Mouse (Mus musculus) liver, embryonic 13.5 days (tissue): ENCODE measurements at regions not wholly inside any gene's neighbourhood (a gene's known extent, or its start where the extent isn't known, plus 50 kb on each side); places are given as distances from the start of the nearest gene placed in this dataset.

Experiments
- ATAC-seq: fragments of 200-750 bp; cut with Nextera tagmentation; 2 replicates; pipeline ENCODE4 v1.8.0; 2017; ENCODE audit warnings: low read depth, mild to moderate bottlenecking, moderate number of reproducible peaks, moderate library complexity
- DNase-seq: peaks from one replicate; pipeline ENCODE4 v3.0.0; 2022
- H3K27ac ChIP-seq: fragments of 300-500 bp; sonication (generic); 2 replicates; pipeline ENCODE4 v1.5.1; 2015; ENCODE audit warnings: moderate library complexity, mild to moderate bottlenecking, inconsistent platforms
- H3K27me3 ChIP-seq: fragments of 300-500 bp; sonication (generic); 2 replicates; pipeline ENCODE4 v1.6.1; 2015; ENCODE audit warnings: mild to moderate bottlenecking, inconsistent platforms
- H3K36me3 ChIP-seq: fragments of 300-500 bp; sonication (generic); 2 replicates; pipeline ENCODE4 v1.6.1; 2015; ENCODE audit warnings: mild to moderate bottlenecking, inconsistent platforms
- H3K4me1 ChIP-seq: fragments of 300-500 bp; sonication (generic); replicated peaks from 2 replicates; pipeline ENCODE4 v1.6.1; 2015; ENCODE audit warnings: inconsistent platforms
- H3K4me2 ChIP-seq: fragments of 300-500 bp; sonication (generic); 2 replicates; pipeline ENCODE4 v1.6.1; 2015; ENCODE audit warnings: inconsistent platforms, mild to moderate bottlenecking, moderate library complexity
- H3K4me3 ChIP-seq: fragments of 300-500 bp; sonication (generic); replicated peaks from 2 replicates; pipeline ENCODE4 v1.5.1; 2015; ENCODE audit warnings: mild to moderate bottlenecking, inconsistent platforms
- H3K9ac ChIP-seq: fragments of 300-500 bp; sonication (generic); 2 replicates; pipeline ENCODE4 v1.6.1; 2015; ENCODE audit warnings: mild to moderate bottlenecking, inconsistent platforms
- H3K9me3 ChIP-seq: fragments of 300-500 bp; sonication (generic); replicated peaks from 2 replicates; pipeline ENCODE4 v1.6.1; 2016; ENCODE audit warnings: inconsistent platforms
- WGBS: fragments of 180-500 bp; shearing (Covaris S2); methylation state at CpG from one replicate; pipeline ENCODE4 v1.1.7; 2015; ENCODE audit not compliant: insufficient replicate concordance; 5-methylcytosine and 5-hydroxymethylcytosine counted together

GRCm38 (mm10) chr4:105327711-105328471 is 170.7 kb downstream of the Plpp3 start:
- WGBS: 43% methylated on average over 5 of the region's 5 CpGs
- H3K27me3 ChIP-seq: no peaks in the 10 kb centered on the region
- no peak overlapping the region for H3K4me3 ChIP-seq
- H3K9me3 ChIP-seq: no peaks in the 10 kb centered on the region
- H3K9ac ChIP-seq: no peak overlapping the region
- no peak overlapping the region for H3K27ac ChIP-seq
- ATAC-seq: no peak
- DNase-seq: no peak
- H3K4me2 ChIP-seq: no peak overlapping the region
- no peaks in the 10 kb centered on the region; the same call in 1 of the 2 replicates for H3K4me1 ChIP-seq
- no peaks in the 10 kb centered on the region for H3K36me3 ChIP-seq

DNA sequence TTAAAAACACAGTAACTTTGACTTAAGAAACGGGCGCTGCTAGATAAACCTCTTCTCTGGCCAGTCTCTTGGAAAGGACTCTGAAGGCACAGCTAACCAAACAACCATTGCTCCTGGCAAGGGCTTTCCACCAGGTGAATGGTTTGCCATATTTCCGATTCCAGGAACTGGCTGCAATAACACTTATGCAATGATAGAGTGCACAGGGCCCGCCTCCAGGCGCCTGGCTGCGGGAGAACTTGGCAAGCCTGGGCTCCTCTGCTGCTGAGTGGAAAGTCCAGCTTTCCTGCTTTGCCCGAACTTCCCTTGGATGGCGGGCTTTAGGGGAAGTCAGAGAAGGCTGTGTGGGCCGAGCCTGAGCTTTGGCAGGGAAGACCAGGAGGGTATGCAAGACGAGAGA is 171.6 kb downstream of the Plpp3 start:
- Histone ChIP-seq H3K27me3 (no peaks in the 10 kb centered on the region), H3K4me2 (no peak overlapping the region), H3K4me1 (no peaks in the 10 kb centered on the region; the same call in 1 of the 2 replicates), H3K9ac (no peak overlapping the region), H3K36me3 (no peaks in the 10 kb centered on the region), H3K27ac (no peak overlapping the region), H3K9me3 (no peaks in the 10 kb centered on the region), H3K4me3 (no peak overlapping the region)
- DNase-seq (no peak), ATAC-seq (no peak)
- 46% methylated on average over 10 of the region's 10 CpGs for WGBS

GRCm38 (mm10) chr4:105332081-105332480 is 174.9 kb downstream of the Plpp3 start:
- WGBS: 75% methylated on average over 10 of the region's 10 CpGs
- DNase-seq (no peak), ATAC-seq (no peak)
- Histone ChIP-seq H3K9ac (no peak overlapping the region), H3K36me3 (no peaks in the 10 kb centered on the region), H3K4me2 (no peak overlapping the region), H3K27me3 (no peaks in the 10 kb centered on the region), H3K27ac (no peak overlapping the region), H3K4me1 (no peaks in the 10 kb centered on the region; the same call in 1 of the 2 replicates), H3K4me3 (no peak overlapping the region), H3K9me3 (no peaks in the 10 kb centered on the region)

DNA sequence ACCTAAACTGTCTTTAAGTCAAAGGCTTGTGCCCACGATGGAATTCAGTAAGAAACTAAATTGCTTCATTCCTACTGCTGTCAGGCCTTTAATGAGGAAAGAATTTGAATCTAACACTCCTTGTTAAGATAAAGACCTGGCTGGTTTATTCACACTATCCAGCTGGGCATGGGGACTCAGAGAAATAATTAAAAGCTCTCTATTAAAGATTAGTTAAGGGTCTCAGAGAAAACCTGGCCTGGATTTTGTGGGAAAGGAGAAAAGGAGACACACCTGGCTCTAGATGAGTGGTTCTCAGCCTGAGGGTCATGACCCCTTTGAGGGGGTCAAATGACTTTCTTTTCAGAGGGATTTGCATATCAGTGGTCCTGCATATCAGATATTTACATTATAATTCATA is 178.7 kb downstream of the Plpp3 start:
- 48% methylated on average over 1 of the region's 1 CpGs for WGBS
- ATAC-seq (no peak), DNase-seq (no peak)

DNA sequence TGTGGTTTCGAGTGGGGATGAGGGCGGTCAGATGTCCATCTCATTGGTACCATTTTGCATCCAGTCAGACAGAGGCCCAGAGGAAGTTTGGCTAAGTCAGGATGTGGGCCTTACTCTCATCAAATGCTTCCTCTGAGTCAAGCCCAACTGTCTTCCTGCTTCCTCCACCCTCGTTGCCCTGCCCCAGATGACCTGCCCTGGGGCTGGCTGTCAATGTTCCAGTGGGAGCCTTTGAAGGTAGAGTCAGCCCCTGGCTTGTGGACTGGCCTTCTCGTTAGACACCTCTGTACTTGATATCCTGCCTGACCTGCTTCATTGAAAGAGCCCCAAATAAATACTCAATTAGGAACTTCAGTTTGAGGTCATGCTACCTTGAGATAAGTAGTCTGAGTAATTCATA is 179.4 kb downstream of the Plpp3 start:
- no peaks in the 10 kb centered on the region for H3K27me3 ChIP-seq
- 44% methylated on average over 4 of the region's 4 CpGs for WGBS
- H3K36me3 ChIP-seq: no peaks in the 10 kb centered on the region
- H3K27ac ChIP-seq: no peak overlapping the region
- H3K9me3 ChIP-seq: no peaks in the 10 kb centered on the region
- no peaks in the 10 kb centered on the region for H3K4me1 ChIP-seq
- H3K4me2 ChIP-seq: no peak overlapping the region
- H3K9ac ChIP-seq: no peak overlapping the region
- ATAC-seq (no peak), DNase-seq (no peak)
- no peak overlapping the region for H3K4me3 ChIP-seq

More for the DNA sequence above, 178.7 kb downstream of the Plpp3 start:
- Histone ChIP-seq H3K9ac (no peak overlapping the region), H3K4me2 (no peak overlapping the region), H3K4me3 (no peak overlapping the region), H3K4me1 (no peaks in the 10 kb centered on the region), H3K27ac (no peak overlapping the region), H3K27me3 (no peaks in the 10 kb centered on the region), H3K36me3 (no peaks in the 10 kb centered on the region), H3K9me3 (no peaks in the 10 kb centered on the region)

DNA sequence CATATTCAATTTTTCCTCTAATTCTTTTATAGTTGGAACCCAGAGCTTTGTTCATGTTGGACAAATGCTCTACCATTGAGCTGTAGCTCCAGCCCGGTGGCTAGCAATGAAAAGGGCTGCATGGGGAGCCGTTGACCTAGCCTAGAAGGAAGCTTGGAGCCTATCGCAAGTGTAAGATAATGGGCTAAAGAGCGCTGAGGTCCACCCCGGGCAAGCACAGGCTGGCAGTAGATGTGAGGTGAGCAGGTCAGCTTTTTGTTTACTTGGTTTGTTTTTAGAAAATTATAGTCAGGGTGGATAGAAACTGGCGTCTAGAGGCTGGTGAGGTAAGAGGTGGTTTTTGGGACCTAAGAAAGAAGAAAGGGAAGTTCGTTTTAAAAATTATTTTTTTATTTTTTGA is 181.0 kb downstream of the Plpp3 start:
- WGBS: 67% methylated on average over 7 of the region's 7 CpGs
- H3K4me1 ChIP-seq: no peaks in the 10 kb centered on the region
- no peak overlapping the region for H3K4me3 ChIP-seq
- no peak overlapping the region for H3K4me2 ChIP-seq
- no peaks in the 10 kb centered on the region for H3K36me3 ChIP-seq
- ATAC-seq (no peak), DNase-seq (no peak)
- H3K9me3 ChIP-seq: no peaks in the 10 kb centered on the region
- H3K9ac ChIP-seq: no peak overlapping the region
- H3K27me3 ChIP-seq: no peaks in the 10 kb centered on the region
- H3K27ac ChIP-seq: no peak overlapping the region

- no peak overlapping the region for H3K9ac ChIP-seq
- WGBS: 54% methylated on average over 7 of the region's 7 CpGs
- no peaks in the 10 kb centered on the region for H3K9me3 ChIP-seq
- no peaks in the 10 kb centered on the region for H3K4me1 ChIP-seq
- DNase-seq: no peak
- no peak overlapping the region for H3K4me3 ChIP-seq
- no peaks in the 10 kb centered on the region for H3K36me3 ChIP-seq
- ATAC-seq: no peak
- no peak overlapping the region for H3K4me2 ChIP-seq
- no peak overlapping the region for H3K27ac ChIP-seq
- no peaks in the 10 kb centered on the region for H3K27me3 ChIP-seq
These were observed 181.7 kb downstream of the Plpp3 start for GRCm38 (mm10) chr4:105338861-105339260.

DNA sequence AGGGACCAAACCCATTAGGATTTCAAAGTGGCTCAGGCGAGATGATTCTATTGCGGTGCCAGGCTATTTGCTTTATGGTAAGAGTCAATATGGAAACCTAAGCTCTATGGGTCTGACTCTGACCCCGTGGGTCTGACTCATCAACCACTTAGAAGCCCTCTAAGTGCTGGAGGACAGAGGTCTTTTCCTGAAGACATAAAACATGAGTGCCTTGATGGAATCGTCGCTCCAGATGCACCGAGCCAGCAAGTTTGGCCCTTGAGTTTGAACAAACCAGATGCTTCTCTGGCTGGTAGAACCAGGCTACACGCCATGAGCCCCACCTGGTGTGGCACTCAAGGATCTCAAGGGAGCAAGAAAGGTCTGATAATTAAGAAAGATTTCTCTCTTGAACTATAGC is 184.1 kb downstream of the Plpp3 start:
- ATAC-seq (no peak), DNase-seq (no peak)
- Histone ChIP-seq H3K4me2 (no peak overlapping the region), H3K27me3 (no peaks in the 10 kb centered on the region), H3K36me3 (no peaks in the 10 kb centered on the region), H3K9me3 (no peaks in the 10 kb centered on the region), H3K9ac (no peak overlapping the region), H3K4me3 (no peak overlapping the region), H3K27ac (no peak overlapping the region), H3K4me1 (no peaks in the 10 kb centered on the region)
- WGBS: 76% methylated on average over 7 of the region's 7 CpGs

DNA sequence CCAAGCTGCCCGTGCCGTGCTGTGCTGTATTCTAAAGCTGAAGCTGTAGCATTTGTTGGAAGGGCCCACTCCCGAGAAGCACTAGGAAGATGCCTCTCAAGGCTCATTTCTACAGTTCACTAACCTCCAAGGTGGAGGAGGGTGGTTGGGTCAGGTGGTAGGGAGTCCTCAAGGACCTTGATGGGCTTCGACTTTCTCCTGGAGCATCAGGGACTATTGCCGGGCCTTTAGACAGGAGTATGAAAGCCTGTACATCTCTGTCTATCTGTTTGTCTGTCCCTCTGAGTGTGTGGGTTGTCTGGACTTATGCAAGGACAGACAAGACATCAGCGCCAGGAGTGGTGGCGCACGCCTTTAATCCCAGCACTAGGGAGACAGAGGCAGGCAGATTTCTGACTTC is 189.7 kb downstream of the Plpp3 start:
- Histone ChIP-seq H3K27ac (no peak overlapping the region), H3K36me3 (no peaks in the 10 kb centered on the region), H3K4me3 (no peak overlapping the region), H3K4me2 (no peak overlapping the region), H3K9ac (no peak overlapping the region), H3K27me3 (no peaks in the 10 kb centered on the region), H3K9me3 (no peaks in the 10 kb centered on the region), H3K4me1 (no peaks in the 10 kb centered on the region)
- ATAC-seq: no peak
- DNase-seq: no peak
- 83% methylated on average over 8 of the region's 8 CpGs for WGBS

DNA sequence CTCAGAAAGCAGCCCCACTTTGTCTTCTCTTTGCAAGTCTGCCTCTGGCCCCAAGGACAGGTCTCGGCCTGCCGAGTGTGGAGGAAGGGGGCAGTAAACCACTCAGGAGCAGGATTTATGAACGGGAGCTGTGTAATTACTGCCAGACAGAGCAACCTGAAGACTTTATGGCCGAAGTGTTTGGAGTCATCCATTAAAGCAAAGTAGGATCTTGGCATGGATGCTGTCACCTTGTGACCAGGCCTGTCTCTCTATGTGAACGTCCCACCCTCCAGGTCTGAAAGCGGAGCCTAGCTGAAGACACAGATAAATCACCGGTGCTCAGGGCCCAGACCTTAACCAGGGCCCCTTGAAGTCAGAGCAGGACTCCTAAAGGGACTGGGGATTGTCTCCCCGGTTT is 190.8 kb downstream of the Plpp3 start:
- H3K27me3 ChIP-seq: no peaks in the 10 kb centered on the region
- H3K36me3 ChIP-seq: no peaks in the 10 kb centered on the region
- H3K27ac ChIP-seq: no peak overlapping the region
- H3K9ac ChIP-seq: no peak overlapping the region
- H3K9me3 ChIP-seq: no peaks in the 10 kb centered on the region
- DNase-seq (no peak), ATAC-seq (no peak)
- H3K4me2 ChIP-seq: no peak overlapping the region
- no peak overlapping the region for H3K4me3 ChIP-seq
- H3K4me1 ChIP-seq: no peaks in the 10 kb centered on the region
- 57% methylated on average over 8 of the region's 8 CpGs for WGBS

GRCm38 (mm10) chr4:105349316-105350207 is 192.4 kb downstream of the Plpp3 start:
- Histone ChIP-seq H3K9ac (no peak overlapping the region), H3K9me3 (no peaks in the 10 kb centered on the region), H3K36me3 (no peaks in the 10 kb centered on the region), H3K4me2 (no peak overlapping the region), H3K4me3 (no peak overlapping the region), H3K27ac (no peak overlapping the region), H3K27me3 (no peaks in the 10 kb centered on the region), H3K4me1 (no peaks in the 10 kb centered on the region)
- DNase-seq: no peak
- 64% methylated on average over 8 of the region's 8 CpGs for WGBS
- no peak for ATAC-seq
